Mouse (Mus musculus) E14TG2a.4 (cell line): ENCODE data around the gene Pink1.

Source experiments
- CTCF ChIP-seq: conservative IDR thresholded peaks from 2 replicates; pipeline ENCODE4 v1.5.1; 2014; ENCODE audit warnings: low read length
- POU5F1 ChIP-seq: IDR thresholded peaks from 2 replicates; pipeline ENCODE4 v1.6.1; 2014; ENCODE audit warnings: low read length, borderline replicate concordance

- TF ChIP-seq CTCF: no peak
- TF ChIP-seq POU5F1: no peak
Measured at GRCm38 (mm10) chr4:138347280-138347679, 21.2 kb upstream of the Pink1 start.
